Mouse (Mus musculus) CD4-positive, CD25-positive, alpha-beta regulatory T cell, adult 2 months (primary cell): ENCODE results near the gene Ythdf1.
A peak's percentile ranks its signal among the peaks of the same experiment; 100 is the strongest.

Experiments used
- DNase-seq: peaks from one replicate; pipeline ENCODE4 v3.0.0-alpha.2; 2012; ENCODE audit warnings: low read depth, low spot score

Gene Ythdf1

DNA sequence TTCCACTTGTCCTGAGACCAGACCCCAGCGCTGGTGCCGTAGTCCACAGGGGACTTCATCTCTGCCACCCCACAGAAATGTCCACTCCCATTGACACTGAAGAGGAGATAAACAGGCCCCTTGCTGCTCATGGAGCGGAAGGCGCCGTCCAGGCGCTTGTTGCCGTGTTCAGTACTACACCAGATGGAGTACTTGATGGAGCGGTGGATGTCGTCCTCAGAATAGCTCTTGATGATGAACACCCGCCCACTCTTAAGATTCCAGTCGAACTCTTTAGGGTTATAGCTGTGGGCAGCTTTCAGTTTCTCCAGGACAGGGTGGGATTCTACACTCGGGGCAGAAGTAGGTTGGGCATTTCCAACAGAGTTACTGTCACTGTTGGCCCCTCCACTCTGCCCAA is 9.8 kb downstream of the Ythdf1 start:
- no peak for DNase-seq

DNA sequence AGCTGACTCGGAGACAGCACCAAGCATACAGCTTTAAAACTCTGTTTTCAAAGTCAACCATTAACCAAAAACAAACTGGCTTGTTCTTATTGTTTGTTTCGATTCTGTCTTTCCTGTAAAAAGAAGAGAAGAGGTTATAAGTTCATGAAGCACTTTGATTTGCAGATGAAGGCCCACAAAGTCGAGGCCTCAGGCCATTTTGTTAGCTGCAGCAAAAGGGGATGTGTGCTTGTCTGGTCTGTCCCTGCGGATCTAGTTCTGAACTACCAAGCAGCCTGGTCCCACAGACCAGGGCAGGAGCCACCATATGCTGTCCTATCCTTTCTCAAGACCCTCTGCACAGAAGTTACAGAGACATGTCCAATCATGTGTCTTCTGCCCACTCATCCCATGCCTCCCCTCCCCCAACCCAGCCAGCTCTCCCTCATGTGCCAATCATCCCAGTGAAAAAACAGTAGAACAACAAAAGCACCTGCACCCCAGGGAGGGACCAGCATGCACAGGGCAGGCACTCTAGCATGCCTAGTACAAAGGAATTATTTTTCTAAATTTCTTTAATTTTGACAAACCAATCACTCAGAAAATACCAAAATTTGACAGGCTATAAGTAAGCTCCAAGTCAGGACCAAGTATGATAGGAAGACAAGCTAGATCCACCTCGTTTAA is 15.1 kb downstream of the Ythdf1 start:
- DNase-seq = no peak

DNA sequence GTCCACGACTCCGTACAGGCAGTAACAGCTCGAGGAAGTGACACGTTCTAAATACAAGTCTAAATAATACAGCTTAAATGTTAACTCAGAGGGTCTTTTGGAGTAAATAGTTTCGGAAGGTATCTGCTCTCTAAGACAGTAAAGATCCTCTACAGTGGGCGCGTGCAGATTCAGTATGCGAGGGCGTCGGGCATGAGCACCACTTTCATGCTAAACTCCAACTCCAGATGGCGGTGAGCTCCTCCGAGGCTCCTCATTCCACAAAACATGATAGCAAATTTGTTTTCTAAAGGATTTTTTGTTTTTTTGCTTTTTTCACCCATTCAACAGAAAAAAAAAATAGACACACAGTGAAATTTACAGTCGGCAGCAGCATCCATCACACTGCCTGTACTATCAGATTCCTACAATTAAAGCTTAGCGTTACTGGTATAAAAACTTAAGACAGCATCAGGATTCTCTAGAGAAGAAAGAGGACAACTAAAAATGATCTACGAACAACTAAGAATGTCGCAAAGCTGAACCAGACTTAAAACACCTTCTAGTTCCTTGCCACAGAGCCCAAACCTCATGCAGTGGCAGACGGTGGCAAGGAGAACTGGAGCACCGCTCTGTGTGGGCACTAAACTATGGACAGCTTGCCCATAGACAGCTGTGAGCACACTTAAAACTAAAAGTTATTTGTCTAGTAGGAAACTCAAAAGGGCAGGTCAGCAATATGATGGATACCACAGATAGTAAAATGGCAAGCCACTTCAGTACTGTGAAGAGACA is 16.1 kb downstream of the Ythdf1 start:
- DNase-seq = no peak

DNA sequence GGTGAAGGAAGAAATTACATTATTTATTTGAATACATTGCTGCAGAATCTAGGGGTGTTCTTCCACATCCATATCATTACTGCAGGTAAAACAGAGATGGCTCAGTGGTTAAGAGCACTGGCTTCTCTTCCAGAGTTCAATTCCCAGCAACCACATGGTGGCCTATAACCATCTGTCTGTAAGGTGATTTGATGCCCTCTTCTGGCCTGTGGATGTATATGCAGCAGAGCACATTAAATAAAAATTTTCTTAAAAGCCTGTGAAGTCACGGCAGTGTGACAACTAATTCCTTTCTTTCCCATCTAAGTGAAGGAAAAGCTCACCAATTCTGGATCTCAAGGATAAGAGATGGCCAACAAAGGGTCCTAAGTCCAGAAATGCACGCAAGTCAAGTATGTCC is 18.7 kb downstream of the Ythdf1 start:
- peak; percentile 63 for DNase-seq

DNA sequence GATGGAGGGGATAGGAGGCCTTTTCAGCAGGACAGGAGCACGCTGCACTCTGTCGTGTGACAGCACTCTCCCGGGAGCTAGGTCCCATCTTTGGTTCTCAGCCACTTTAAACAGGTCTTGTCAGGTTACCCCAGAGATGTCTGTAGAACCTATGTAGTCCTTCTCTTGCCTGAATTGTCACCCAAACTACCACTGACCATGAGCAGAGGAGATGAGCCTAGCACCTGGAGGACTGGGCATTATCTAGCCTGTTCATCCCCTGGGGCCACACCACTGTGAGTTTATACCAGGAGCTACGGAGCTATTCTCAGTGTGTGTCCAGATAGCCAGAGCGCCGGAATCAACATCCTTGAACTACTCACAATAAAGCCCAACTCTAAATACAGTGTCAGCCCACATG is 22.9 kb downstream of the Ythdf1 start:
- no peak for DNase-seq

DNA sequence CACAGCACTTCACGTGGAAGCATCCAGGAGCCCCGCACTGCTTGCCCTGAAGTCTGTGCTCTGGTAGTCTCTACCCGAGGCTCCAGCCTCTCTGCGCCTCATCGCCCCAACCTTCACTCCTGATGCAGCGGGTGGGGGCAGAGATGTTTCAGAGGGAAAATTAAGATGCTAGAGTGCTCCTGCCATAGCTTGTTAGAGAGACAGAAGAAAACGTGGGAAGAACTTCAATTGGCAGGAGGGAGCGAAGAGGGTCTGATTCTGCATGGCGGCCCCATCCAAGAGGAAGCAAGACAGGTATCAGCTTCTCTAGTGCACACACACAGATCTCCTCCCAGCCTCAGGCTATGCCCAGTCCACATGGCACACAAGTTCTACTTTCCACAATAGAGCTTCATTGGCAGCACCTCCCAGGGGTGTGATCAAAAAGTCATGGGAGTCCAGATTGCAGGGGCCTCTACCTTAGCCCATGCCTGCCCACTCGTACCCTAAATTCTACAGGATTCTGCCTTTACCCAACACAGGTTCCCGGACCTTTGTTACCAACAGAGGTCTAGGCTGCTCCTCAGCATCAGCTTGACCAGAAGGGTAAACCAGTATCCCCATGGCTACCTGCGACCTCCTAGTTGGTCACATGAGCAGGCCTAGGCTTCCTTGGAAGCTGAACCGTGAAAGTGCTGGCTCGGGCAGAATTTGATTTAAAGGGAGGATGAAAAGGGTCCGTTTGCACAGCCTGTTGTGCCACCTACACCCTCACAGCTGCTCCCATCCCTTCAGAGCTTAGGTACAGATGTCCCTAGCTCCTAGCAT is 23.7 kb downstream of the Ythdf1 start:
- no peak for DNase-seq

DNA sequence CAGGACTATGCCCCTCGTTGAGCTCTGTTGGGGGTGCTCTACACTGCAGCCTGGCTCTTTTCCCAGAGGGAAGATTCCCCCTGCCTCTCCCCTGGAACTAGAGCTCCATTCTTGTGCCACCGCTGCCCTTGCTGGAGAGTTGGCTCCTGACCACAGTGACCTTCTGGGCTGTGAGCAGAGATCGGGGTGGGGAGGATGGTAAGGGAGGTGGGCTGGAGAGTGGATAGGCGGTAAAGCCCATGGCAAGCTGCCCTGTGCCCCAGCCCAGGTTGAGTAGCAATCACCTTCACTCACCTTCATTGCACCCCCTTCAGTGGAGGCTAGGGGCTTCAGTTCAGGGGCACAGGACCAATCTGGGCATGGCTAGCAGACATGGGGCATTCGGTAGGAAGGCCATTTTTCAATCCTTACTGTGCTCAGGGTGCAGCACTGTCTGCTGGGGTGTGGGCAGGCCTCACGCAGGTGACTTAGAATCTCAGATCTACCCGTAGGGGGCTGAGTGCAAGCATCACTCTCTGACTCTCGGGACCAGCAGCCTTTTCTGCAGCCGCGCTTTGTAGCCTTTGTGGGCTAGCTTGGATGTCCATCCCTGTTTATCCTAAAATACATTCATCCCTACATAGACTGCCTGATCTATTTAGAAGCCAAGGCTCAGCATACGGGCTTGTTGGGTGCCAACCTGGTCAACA is 24.8 kb downstream of the Ythdf1 start:
- no peak for DNase-seq

DNA sequence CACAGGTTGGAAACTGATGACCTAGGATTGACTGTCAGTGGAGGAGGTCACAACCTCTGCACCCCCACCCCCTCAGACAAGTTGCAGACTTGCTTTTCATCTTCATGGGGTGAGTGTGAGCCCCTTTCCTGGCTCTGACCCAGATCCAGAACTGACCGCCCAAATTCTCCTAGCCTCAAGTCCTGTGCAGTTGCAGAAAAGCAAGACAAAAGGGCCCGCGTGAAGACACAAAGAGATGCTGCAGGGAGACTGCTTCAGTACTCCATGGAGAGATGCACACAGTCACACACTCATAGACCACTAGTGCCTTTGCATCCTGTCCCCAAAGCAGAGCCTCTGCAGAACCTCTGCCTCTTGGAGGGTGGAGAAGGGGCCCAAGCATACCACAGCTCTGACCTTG is 25.4 kb downstream of the Ythdf1 start:
- DNase-seq = no peak

DNA sequence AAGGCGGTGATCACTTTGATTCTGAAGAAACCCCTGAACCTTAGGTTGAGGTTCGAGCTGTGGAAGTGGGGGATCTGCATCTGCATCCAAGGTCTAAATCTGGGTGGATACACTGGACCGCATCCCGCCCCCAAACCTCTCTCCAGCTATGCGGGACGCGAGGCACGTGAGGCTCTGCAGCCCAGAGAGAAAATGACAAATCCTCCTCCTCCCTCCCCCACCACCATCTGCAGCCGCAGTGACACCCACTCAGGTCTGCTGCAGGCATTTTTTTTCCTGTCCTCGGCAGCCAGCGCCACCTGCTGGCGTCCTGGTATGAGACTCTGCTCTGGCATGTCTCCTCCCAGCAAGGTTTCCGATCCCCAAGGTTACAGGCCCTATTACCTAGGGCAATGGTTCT is 26.0 kb downstream of the Ythdf1 start:
- peak; percentile 79 for DNase-seq

DNA sequence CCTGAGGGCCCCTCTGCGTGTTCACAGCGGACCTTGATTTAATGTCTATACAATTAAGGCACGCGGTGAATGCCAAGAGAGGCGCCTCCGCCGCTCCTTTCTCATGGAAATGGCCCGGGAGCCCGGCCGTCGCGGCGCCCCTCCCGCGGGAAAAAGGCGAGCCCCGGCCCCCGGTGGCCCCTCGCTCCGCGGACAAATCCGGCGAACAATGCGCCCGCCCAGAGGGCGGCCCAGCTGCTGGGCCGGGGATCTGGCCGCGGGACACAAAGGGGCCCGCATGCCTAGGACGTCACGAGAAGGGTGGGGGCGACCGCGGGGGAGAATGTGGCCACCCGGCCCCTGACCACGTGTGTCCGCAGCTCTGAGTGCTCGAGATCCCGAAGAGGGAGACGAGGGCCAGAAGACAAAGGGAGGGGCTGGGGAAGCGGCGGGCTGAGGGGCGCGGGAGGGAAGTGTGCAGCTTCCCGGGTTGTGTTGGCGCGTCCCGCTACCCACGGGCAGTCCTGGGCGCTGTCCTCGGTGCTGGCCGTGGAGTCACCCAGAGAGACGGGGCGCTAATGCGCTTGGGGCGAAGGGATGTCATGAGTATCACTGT is 26.6 kb downstream of the Ythdf1 start:
- DNase-seq = peak; percentile 37

DNA sequence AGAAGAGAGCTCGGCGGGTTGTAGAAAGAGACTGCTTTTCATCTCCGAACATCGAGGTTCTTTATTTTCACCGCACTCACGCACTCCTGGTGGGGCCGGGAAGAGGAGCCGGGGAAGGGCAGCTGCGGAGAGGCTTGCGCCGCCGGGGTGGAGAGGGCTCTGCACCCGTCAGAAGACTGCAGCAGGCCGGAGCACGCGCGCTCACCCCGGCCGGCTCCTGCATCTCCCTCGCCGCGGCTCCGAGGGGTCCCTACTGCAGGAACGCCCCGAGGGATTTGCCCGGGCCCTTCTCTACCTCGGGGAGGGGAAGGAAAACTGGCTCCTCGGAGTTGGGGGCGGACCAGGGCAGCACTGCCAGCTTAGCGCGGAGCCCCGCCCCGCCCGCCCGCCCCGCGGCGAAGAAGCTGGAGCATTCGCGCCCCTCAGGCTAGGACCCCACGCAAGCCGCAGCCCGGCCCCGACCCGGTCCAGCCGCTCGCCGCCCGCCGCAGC is 27.2 kb downstream of the Ythdf1 start:
- no peak for DNase-seq

DNA sequence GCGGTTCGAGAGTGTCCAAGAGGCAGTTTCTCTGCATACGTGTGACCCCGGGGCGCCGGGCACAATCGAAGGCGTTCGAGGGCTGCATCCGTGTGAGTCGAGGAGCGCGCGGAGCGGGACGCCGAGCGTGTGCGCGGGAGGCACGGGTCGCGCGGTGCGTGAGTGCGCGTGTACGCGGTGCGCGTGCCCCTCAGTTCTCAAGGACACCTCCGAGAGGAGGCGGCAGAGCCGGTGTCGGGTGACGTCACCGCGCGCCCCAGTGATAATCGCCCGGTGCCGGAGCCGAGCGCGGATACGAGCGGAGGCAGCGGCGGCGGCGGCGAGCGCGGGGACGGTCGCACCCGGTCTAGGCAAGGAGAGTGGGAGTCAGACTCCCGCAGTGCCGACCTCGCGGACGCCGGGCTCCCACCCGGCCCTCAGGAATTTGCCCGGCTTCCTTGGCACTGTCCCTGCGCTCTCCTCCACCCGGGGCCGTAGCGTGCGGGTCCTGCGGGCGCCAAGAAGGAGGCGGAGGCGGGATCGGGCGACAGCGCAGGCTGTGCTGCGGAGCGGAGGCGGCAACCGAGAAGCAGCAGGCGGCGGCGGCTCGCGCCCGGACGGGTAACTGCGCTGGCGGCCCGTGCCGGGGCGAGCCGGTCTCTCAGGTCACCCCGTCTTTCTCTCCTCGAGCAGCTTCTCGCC is 27.8 kb downstream of the Ythdf1 start:
- DNase-seq = peak; percentile 24

DNA sequence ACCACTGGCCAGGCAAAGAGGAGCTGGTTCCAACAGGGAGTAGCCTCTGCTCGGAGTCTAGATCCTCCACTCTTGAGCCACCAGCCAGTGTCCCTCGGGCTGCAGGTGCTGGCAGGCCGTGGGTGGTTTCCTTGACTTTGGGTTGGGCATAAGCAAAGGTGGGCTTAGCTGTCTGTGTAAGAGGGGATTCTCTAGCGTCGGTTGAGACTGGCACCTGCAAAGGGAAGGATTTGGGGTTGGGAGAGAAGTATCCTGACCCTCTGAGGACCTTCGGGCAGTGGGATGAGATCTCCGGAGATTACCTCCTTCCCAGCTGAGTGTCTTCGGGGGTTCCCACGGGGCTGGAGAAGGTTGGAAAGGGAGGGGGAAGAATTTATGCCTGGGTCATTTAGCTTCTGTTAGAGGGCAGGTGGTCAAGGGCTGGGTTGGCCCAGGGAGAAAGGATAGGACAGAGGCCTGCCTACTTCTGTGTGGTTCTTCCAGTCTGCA is 28.9 kb downstream of the Ythdf1 start:
- DNase-seq = no peak

DNA sequence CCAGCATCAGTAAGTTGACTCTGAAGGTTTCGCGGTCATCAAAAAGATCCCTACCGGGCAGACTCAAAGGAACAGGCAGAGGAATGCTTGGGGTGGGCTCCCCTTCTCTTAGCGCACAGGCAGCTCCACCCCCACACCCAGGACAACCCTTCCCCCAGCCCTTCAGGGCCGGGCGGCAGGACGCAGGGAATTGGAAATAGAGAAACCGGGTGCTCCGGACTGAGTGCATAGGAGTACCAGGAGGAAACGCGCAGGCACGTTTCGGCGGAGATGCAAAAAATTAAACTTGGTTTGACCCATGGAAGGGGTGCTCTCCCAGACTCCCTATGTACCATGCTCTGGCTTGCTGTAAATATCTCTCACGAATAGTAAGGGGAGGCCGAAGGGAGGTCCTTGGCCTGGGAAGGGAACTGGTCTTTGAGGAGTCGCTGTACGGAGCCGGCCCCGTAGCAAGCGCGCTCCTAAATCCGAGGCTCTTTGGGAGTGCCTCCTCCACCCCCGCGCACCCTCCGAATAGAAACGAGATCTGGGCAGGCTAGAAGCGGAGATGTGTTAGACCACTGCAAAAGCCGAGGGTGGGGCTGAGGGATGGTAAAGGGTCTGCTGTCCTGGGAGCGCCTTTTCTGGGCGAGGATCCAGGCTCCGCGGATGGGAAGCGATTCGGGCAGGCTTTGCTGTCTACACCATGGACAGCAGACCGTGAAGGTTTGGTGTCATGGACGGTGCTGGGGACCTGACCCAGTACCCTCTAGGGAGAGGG is 29.5 kb downstream of the Ythdf1 start:
- no peak for DNase-seq

DNA sequence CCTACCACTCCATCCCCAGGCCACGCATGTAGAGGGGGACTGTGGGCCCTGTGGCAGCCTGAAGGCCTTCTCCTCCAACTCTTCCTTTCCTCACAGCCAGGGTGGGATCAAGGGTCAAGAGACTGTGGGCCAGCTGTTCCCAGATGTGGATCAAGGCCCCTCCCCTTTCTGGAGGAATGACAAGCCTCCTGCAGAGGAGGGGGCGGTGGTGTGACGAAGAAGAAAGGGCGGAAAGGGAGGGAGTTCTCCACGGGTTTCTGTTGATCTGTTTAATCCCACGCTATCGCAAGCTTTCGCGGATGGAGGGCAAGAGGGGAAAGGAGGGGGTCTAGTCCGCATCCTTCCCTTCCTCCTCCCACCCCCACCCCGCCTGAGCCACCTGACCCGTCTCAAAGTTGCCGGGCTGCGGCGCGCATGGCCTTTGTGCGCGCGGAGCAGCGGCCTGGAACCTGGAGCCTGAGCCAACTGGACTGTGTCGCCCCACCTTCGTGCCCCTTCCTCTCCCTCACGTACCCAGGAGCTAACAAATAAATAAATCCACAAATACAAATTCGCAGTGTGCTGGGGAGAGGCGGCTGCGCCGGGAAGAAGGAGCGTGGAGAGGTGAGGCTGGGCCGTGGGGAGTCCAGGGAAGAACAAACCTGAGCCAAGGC is 30.2 kb downstream of the Ythdf1 start:
- no peak for DNase-seq

DNA sequence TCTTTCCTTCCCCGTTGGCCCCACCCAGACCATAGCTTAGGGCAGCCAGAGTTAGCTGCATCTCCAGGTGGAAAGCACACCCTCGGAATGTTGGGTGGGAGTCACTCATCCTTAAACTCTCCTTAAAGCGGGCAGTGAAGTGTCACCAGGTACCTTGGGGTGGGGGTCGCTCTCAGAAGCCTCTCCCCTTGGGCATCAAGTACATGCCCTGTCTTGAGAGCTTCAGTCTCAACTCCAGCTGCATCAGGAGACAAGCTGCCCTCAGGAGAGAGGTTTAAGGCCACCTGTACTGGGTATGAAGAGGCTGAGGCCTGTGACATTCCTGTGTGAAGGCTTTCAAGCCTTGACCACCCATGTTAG is 30.8 kb downstream of the Ythdf1 start:
- DNase-seq = no peak

DNA sequence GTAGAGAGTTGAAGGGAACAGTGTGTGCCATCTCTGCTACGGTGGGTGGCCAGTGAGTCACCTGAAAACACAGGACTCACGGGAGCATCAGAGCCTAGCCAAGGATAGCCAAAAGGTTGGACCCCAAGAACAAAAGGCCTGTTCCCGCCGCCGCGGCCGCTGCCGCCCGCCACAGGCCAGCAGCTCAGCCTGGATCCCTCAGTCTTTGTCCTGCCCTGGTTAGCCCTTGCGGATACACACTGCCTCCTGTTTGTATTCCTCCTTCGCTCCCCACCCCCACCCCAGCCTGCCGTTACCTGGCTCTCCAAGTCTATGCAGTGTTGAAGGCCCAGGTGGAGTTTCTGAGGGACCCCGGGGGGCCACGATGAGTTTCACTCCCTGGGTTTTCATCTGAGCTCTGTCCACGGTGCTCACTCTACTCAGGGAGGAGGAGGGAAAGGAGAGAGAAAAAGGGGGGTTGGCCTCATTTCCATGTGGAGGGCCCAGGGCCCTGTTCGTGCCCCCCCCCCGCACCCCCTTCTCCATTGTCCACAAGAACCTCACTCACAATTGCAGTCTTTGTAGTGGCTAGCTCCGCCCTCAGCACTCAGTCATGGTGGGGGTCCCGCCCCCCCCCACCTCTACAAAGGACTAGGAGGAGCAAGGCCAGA is 31.4 kb downstream of the Ythdf1 start:
- DNase-seq = no peak

DNA sequence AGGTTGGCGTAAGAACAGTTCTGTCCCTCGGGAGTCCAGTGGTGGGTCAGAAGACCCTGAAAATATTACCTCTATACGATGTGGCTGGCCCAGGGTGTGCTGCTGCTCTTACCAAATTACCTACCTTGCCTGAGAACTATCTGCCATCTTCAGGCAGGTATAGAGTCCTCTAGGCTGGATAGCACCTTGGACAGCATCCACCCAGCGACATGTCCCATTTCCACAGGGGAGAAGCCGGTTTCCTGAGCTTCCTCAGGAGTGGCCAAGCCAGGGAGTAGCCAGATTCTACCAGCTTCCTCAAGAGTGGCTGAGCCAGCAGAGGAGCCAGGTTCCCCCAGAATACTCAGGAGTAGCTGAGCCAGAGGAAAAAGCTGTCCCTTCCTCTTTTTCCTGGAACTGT is 35.5 kb downstream of the Ythdf1 start:
- DNase-seq = no peak

DNA sequence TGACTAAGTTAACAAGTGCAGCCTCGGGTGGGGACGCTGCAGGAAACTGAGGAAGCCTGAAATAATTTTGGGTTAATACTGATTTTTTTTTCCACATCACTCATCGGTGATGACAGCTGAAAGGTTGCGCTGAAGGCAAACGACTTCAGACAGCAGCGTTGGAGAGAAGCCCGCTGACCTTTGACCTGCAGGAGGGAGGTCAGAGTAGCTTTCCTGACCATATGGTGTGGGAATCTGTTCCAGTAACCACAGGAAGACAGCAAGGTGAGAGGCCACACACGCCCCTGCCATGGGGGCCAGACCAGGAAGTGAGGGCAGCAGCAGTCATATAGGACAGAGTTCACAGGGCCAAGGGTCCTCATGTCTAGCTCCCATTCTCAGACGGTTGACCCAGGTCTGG is 39.5 kb downstream of the Ythdf1 start:
- no peak for DNase-seq
